Mouse (Mus musculus) liver, embryonic 15.5 days (tissue): ENCODE data around the gene Il17rc. TPM values are rescaled to one million over a fixed set of nuclear protein-coding genes. Genes with fewer than 3 reads are reported as not detected.

Source experiments
- ATAC-seq: fragments of 200-750 bp; cut with Nextera tagmentation; 2 replicates; pipeline ENCODE4 v1.8.0; 2017; ENCODE audit warnings: moderate number of reproducible peaks, mild to moderate bottlenecking, moderate library complexity; ENCODE audit not compliant: insufficient read depth
- H3K27ac ChIP-seq: fragments of 300-500 bp; sonication (generic); replicated peaks from 2 replicates; pipeline ENCODE4 v1.5.1; 2015; ENCODE audit warnings: mild to moderate bottlenecking, inconsistent platforms
- H3K27me3 ChIP-seq: fragments of 300-500 bp; sonication (generic); 2 replicates; pipeline ENCODE4 v1.6.1; 2015; ENCODE audit warnings: mild to moderate bottlenecking, inconsistent platforms
- H3K36me3 ChIP-seq: fragments of 300-500 bp; sonication (generic); replicated peaks from 2 replicates; pipeline ENCODE4 v1.6.1; 2015; ENCODE audit warnings: moderate library complexity, mild to moderate bottlenecking, inconsistent platforms
- H3K4me1 ChIP-seq: fragments of 300-500 bp; sonication (generic); replicated peaks from 2 replicates; pipeline ENCODE4 v1.6.1; 2015; ENCODE audit warnings: inconsistent platforms
- H3K4me2 ChIP-seq: fragments of 300-500 bp; sonication (generic); 2 replicates; pipeline ENCODE4 v1.6.1; 2015; ENCODE audit warnings: moderate library complexity, mild to moderate bottlenecking, inconsistent platforms
- H3K4me3 ChIP-seq: fragments of 300-500 bp; sonication (generic); replicated peaks from 2 replicates; pipeline ENCODE4 v1.5.1; 2015; ENCODE audit warnings: mild to moderate bottlenecking, inconsistent platforms
- H3K9ac ChIP-seq: fragments of 300-500 bp; sonication (generic); 2 replicates; pipeline ENCODE4 v1.6.1; 2015; ENCODE audit warnings: moderate library complexity, mild to moderate bottlenecking, inconsistent platforms
- H3K9me3 ChIP-seq: fragments of 300-500 bp; sonication (generic); replicated peaks from 2 replicates; pipeline ENCODE4 v1.6.1; 2016; ENCODE audit warnings: inconsistent platforms
- WGBS: fragments of 180-500 bp; shearing (Covaris S2); methylation state at CpG from one replicate; pipeline ENCODE4 v1.1.7; 2015; ENCODE audit warnings: mixed read lengths; ENCODE audit not compliant: insufficient replicate concordance; 5-methylcytosine and 5-hydroxymethylcytosine counted together
- polyA plus RNA-seq: library from polyadenylated mRNA; unstranded; fragments of >200 nt; fragmentation: Nextera tagmentation; extraction: Ambion mirVana; gene quantifications from 2 replicates; pipeline ENCODE4 v1.2.1, GENCODE M21; 2015

Gene Il17rc
- polyA plus RNA-seq, 1 experiment from 2014 or later = 9.1 TPM

DNA sequence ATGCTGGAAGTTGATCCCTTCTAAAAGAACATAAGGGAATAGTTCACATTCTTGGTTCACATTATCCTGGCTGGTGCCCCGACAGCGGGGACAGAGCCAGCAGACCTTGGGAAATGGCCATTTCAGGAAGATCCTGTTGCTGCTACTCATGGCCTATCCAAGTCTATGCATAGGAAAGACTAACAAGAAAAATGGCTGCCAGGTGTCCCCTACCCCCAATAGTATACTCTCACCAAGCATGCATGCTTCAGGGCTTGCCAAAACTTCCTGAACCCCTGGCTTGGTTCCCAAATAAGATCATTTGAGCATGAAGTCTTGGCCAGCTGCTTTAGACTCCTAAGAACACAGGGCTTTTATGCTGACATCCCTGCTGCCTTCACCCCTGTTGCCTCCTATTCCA, 19.4 kb upstream of the Il17rc start:
- Histone ChIP-seq H3K4me1 (no peaks in the 10 kb centered on the region), H3K27ac (no peak overlapping the region), H3K4me2 (no peak overlapping the region), H3K9me3 (no peaks in the 10 kb centered on the region), H3K36me3 (peaks cover 16% of the 10 kb centered on the region), H3K9ac (no peak overlapping the region), H3K4me3 (no peak overlapping the region), H3K27me3 (no peaks in the 10 kb centered on the region)
- ATAC-seq = no peak
- WGBS = 68% methylated on average over 2 of the region's 2 CpGs

- H3K36me3 ChIP-seq = no peaks in the 10 kb centered on the region
- no peak overlapping the region for H3K27ac ChIP-seq
- H3K9ac ChIP-seq = no peak overlapping the region
- H3K9me3 ChIP-seq = no peaks in the 10 kb centered on the region
- H3K4me3 ChIP-seq = no peak overlapping the region
- ATAC-seq = no peak
- no peaks in the 10 kb centered on the region for H3K4me1 ChIP-seq
- H3K4me2 ChIP-seq = no peak overlapping the region
- peaks cover 6% of the 10 kb centered on the region; the same call in 1 of the 2 replicates for H3K27me3 ChIP-seq
- WGBS = 28% methylated on average over 5 of the region's 5 CpGs
These were observed 16.2 kb upstream of the Il17rc start for GRCm38 (mm10) chr6:113455007-113455406.

DNA sequence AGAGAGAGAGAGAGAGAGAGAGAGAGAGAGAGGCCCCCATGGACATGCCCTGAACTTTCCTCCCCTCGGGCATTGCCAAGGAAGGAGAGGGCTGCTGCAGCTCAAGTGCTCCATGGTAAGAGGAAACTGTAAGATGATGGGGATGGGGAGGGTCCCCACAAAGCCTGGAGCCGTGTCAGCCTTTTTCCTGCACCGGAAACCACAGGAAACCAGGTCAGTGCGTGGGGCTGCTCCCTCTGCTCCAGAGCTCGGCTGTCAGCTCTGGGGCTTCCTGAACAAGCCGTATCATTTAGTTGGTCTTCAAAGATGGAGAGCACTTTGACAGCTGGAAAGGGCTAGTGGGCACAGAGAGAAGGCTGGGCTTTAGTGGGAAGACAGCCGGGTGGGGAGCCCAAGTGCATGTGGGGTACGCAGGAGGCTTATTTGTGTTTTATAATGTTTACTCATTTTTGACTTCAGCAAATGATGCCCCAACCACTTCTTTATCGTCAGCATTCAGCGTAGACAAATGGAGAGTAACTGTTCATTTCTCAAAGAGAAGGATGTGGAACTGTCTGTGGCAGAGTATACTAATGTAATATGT, 13.2 kb upstream of the Il17rc start, which contains the start of gene Il17re:
Gene Il17re (plus strand): TSS at position 533 of the 583 bp plus-strand sequence.
- Histone ChIP-seq H3K4me3 (no peak within 1 kb of the TSS), H3K36me3 (no peaks in the 10 kb centered on the region), H3K4me2 (no peak within 1 kb of the TSS), H3K4me1 (no peaks in the 10 kb centered on the region), H3K9ac (no peak within 1 kb of the TSS), H3K27ac (no peak within 1 kb of the TSS), H3K9me3 (no peaks in the 10 kb centered on the region), H3K27me3 (peaks cover 6% of the 10 kb centered on the region; the same call in 1 of the 2 replicates)
- ATAC-seq = no peak
- 14% methylated on average over 10 of the region's 10 CpGs for WGBS

- Histone ChIP-seq H3K4me1 (no peaks in the 10 kb centered on the region), H3K27me3 (peaks cover 6% of the 10 kb centered on the region; the same call in 1 of the 2 replicates), H3K4me3 (no peak overlapping the region), H3K36me3 (no peaks in the 10 kb centered on the region), H3K9ac (no peak overlapping the region), H3K27ac (no peak overlapping the region), H3K9me3 (no peaks in the 10 kb centered on the region), H3K4me2 (no peak overlapping the region)
- 53% methylated on average over 10 of the region's 10 CpGs for WGBS
- no peak for ATAC-seq
These were observed 12.6 kb upstream of the Il17rc start for GRCm38 (mm10) chr6:113458635-113459034.

GRCm38 (mm10) chr6:113464040-113464439, 7.2 kb upstream of the Il17rc start:
- Histone ChIP-seq H3K4me3 (no peak overlapping the region), H3K4me1 (peaks cover 2% of the 10 kb centered on the region; the same call in 1 of the 2 replicates), H3K36me3 (no peaks in the 10 kb centered on the region), H3K9ac (no peak overlapping the region), H3K4me2 (no peak overlapping the region), H3K27ac (no peak overlapping the region), H3K9me3 (no peaks in the 10 kb centered on the region), H3K27me3 (peaks cover under 1% of the 10 kb centered on the region; the same call in 1 of the 2 replicates)
- 60% methylated on average over 7 of the region's 7 CpGs for WGBS
- ATAC-seq = no peak

DNA sequence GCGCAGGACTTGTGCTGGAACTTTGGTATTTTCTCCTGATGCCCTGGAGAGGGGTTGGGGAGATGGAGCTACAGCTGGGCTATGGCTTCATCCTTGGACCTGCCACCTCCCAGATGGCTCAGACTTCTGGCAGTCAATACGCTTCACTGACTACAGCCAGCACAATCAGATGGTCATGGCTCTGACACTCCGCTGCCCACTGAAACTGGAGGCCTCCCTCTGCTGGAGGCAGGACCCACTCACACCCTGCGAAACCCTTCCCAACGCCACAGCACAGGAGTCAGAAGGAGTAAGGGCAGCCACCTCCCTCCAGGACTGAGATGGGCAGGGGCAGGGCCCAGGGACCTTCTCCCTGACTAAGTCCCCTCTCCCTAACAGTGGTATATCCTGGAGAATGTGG, 5.6 kb upstream of the Il17rc start:
- Histone ChIP-seq H3K4me3 (no peak overlapping the region), H3K27ac (no peak overlapping the region), H3K4me2 (no peak overlapping the region), H3K4me1 (peaks cover 12% of the 10 kb centered on the region), H3K9ac (no peak overlapping the region), H3K9me3 (no peaks in the 10 kb centered on the region), H3K27me3 (peaks cover 16% of the 10 kb centered on the region), H3K36me3 (no peaks in the 10 kb centered on the region)
- WGBS = 68% methylated on average over 5 of the region's 5 CpGs
- ATAC-seq = no peak

DNA sequence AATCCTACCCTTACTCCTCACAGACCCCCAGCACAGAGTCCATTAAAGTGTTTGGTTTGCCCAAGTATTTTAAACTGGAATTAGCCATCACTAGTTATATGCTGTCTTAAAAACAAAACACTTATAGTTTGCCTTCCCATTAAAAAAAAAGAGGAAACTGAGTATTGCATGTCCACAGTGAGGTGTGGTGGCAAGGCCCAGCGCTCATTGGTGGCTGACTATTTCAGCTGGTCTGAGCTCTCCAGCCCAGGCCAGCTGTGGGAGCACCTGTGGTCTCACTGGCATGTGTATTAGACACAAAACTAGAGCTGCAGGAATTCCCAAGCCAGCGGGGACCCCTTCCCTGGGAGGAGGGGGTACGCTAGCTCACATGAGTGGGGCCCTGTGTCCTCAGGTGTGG, 2.7 kb upstream of the Il17rc start:
- no peak overlapping the region for H3K4me3 ChIP-seq
- no peaks in the 10 kb centered on the region for H3K9me3 ChIP-seq
- H3K9ac ChIP-seq = no peak overlapping the region
- peaks cover 23% of the 10 kb centered on the region for H3K4me1 ChIP-seq
- no peak for ATAC-seq
- H3K4me2 ChIP-seq = no peak overlapping the region
- WGBS = 60% methylated on average over 3 of the region's 3 CpGs
- no peaks in the 10 kb centered on the region for H3K36me3 ChIP-seq
- H3K27me3 ChIP-seq = peaks cover 31% of the 10 kb centered on the region
- no peak overlapping the region for H3K27ac ChIP-seq

DNA sequence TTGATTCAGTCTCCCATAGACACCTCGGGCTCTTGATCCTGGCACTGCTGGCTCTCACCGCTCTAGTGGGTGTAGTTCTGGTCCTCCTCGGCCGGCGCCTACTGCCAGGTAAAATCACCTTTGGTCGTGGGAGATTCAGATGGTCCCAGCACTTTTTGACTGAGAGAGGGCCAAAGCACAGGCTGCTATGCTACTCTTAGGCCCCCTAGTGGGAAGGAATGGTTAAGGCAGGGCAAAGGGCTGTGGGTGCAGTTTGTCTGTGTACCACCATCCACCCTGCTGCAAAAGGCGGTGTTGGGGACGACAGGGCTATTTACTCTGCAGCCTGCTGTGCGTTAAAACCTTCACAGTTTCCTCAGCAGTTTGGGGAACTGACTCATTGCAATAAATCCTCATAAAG, 2.2 kb upstream of the Il17rc start:
- 0 out of 2 replicates have a peak overlapping the region, but pooled peaks have one; percentile 18 for H3K9ac ChIP-seq
- no peaks in the 10 kb centered on the region for H3K36me3 ChIP-seq
- no peaks in the 10 kb centered on the region for H3K9me3 ChIP-seq
- no peak overlapping the region for H3K27ac ChIP-seq
- 3% methylated on average over 9 of the region's 9 CpGs for WGBS
- ATAC-seq = 0 out of 2 replicates have a peak, but pooled peaks have one; percentile 35
- H3K4me1 ChIP-seq = peaks cover 23% of the 10 kb centered on the region
- peaks cover 31% of the 10 kb centered on the region for H3K27me3 ChIP-seq
- H3K4me2 ChIP-seq = peak overlapping the region; percentile 73
- peak overlapping the region; percentile 45 for H3K4me3 ChIP-seq

GRCm38 (mm10) chr6:113469432-113469831, 1.8 kb upstream of the Il17rc start:
- Histone ChIP-seq H3K4me3 (peak overlapping the region; percentile 45), H3K27ac (no peak overlapping the region), H3K4me1 (peaks cover 23% of the 10 kb centered on the region), H3K4me2 (peak overlapping the region; percentile 73), H3K9me3 (no peaks in the 10 kb centered on the region), H3K36me3 (no peaks in the 10 kb centered on the region), H3K9ac (peak overlapping the region; percentile 18; the same call in 1 of the 2 replicates), H3K27me3 (peaks cover 32% of the 10 kb centered on the region)
- peak; percentile 45 for ATAC-seq
- WGBS = 2% methylated on average over 31 of the region's 31 CpGs

- no peak for ATAC-seq
- Histone ChIP-seq H3K4me1 (peaks cover 23% of the 10 kb centered on the region), H3K9me3 (no peaks in the 10 kb centered on the region), H3K4me3 (no peak overlapping the region), H3K4me2 (peak overlapping the region; percentile 52; the same call in 1 of the 2 replicates), H3K27me3 (peaks cover 44% of the 10 kb centered on the region), H3K27ac (no peak overlapping the region), H3K36me3 (no peaks in the 10 kb centered on the region), H3K9ac (no peak overlapping the region)
- 56% methylated on average over 10 of the region's 10 CpGs for WGBS
These were observed 834 bp downstream of the Il17rc start for GRCm38 (mm10) chr6:113472061-113472460.

DNA sequence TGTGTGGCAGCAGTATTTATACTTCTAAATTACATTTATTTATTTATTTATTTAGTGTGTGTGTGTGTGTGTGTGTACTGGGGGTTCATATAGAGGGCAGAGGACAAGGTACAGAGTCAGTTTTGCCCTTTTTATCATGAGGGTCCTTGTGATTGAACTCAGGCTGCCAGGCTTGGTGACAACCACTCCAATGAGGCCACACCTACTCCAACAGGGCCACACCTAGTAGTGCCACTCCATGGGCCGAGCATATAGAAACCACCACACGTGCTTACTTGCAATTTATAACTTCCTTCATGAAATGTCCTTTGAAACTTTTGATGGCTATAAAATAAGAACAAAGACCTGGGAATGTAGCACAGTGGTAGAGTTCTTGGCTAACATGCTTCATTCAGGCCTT, 2.0 kb downstream of the Il17rc start:
- no peak overlapping the region for H3K4me3 ChIP-seq
- H3K4me1 ChIP-seq = peaks cover 23% of the 10 kb centered on the region
- H3K27ac ChIP-seq = no peak overlapping the region
- no peak for ATAC-seq
- H3K9ac ChIP-seq = no peak overlapping the region
- no peak overlapping the region for H3K4me2 ChIP-seq
- peaks cover 48% of the 10 kb centered on the region for H3K27me3 ChIP-seq
- no peaks in the 10 kb centered on the region for H3K9me3 ChIP-seq
- 35% methylated on average over 2 of the region's 2 CpGs for WGBS
- no peaks in the 10 kb centered on the region for H3K36me3 ChIP-seq

- WGBS = 56% methylated on average over 6 of the region's 6 CpGs
- H3K36me3 ChIP-seq = no peaks in the 10 kb centered on the region
- H3K9ac ChIP-seq = no peak overlapping the region
- peaks cover 48% of the 10 kb centered on the region for H3K27me3 ChIP-seq
- H3K9me3 ChIP-seq = no peaks in the 10 kb centered on the region
- peaks cover 23% of the 10 kb centered on the region for H3K4me1 ChIP-seq
- H3K4me2 ChIP-seq = no peak overlapping the region
- ATAC-seq = no peak
- H3K4me3 ChIP-seq = no peak overlapping the region
- H3K27ac ChIP-seq = no peak overlapping the region
These were observed 2.5 kb downstream of the Il17rc start for GRCm38 (mm10) chr6:113473715-113474114.
